Mouse (Mus musculus) embryonic facial prominence, embryonic 10.5 days (tissue): ENCODE measurements around the gene Mettl18. TPM values are rescaled to one million over a fixed set of nuclear protein-coding genes. Genes with fewer than 3 reads are reported as not detected.

Experiments
- DNase-seq: peaks from one replicate; pipeline ENCODE4 v3.0.0-alpha.2; 2017; ENCODE audit warnings: low spot score
- H3K27ac ChIP-seq: fragments of 300-500 bp; sonication (generic); replicated peaks from 2 replicates; pipeline ENCODE4 v1.5.1; 2016; ENCODE audit warnings: mild to moderate bottlenecking
- H3K27me3 ChIP-seq: fragments of 300-500 bp; sonication (generic); replicated peaks from 2 replicates; pipeline ENCODE4 v1.6.1; 2016; ENCODE audit warnings: low read depth, mild to moderate bottlenecking; ENCODE audit not compliant: poor library complexity, severe bottlenecking
- H3K36me3 ChIP-seq: fragments of 300-500 bp; sonication (generic); replicated peaks from 2 replicates; pipeline ENCODE4 v1.6.1; 2016; ENCODE audit warnings: mild to moderate bottlenecking, moderate library complexity
- H3K4me1 ChIP-seq: fragments of 300-500 bp; sonication (generic); 2 replicates; pipeline ENCODE4 v1.6.1; 2016
- H3K4me3 ChIP-seq: fragments of 300-500 bp; sonication (generic); 2 replicates; pipeline ENCODE4 v1.5.1; 2016; ENCODE audit warnings: mild to moderate bottlenecking, moderate library complexity
- H3K9me3 ChIP-seq: fragments of 300-500 bp; sonication (generic); 2 replicates; pipeline ENCODE4 v1.6.1; 2016; ENCODE audit warnings: mild to moderate bottlenecking
- WGBS: fragments of 180-500 bp; shearing (Covaris S2); methylation state at CpG from one replicate; pipeline ENCODE4 v1.1.7; 2016; 5-methylcytosine and 5-hydroxymethylcytosine counted together
- polyA plus RNA-seq: library from polyadenylated mRNA; unstranded; fragments of >200 nt; fragmentation: Nextera tagmentation; extraction: Ambion mirVana; gene quantifications from 2 replicates; pipeline ENCODE4 v1.2.1, GENCODE M21; 2016

The Mettl18 gene
- polyA plus RNA-seq, result 10.9 and 11.8 TPM in 2 replicates

GRCm38 (mm10) chr1:163994721-163995608 lies at the start of gene Mettl18, which contains the start of gene BC055324:
Gene Mettl18 (plus strand): TSS chr1:163994889.
Gene BC055324 (minus strand): TSS chr1:163994796.
- Histone ChIP-seq H3K4me3 (peak within 1 kb of the TSS; percentile 80), H3K27me3 (no peaks in the 10 kb centered on the region), H3K9me3 (no peaks in the 10 kb centered on the region), H3K36me3 (peaks cover 10% of the 10 kb centered on the region; the same call in 1 of the 2 replicates), H3K4me1 (peaks cover 6% of the 10 kb centered on the region), H3K27ac (peak within 1 kb of the TSS; percentile 91)
- 4% methylated on average over 43 of the region's 43 CpGs for WGBS
- peak; percentile 92 for DNase-seq

GRCm38 (mm10) chr1:163953396-163953795 lies 41.3 kb upstream of the Mettl18 start:
- Histone ChIP-seq H3K9me3 (no peaks in the 10 kb centered on the region), H3K36me3 (peaks cover 99% of the 10 kb centered on the region), H3K4me3 (no peak overlapping the region), H3K27ac (no peak overlapping the region), H3K4me1 (no peaks in the 10 kb centered on the region), H3K27me3 (no peaks in the 10 kb centered on the region)
- 94% methylated on average over 2 of the region's 2 CpGs for WGBS
- no peak for DNase-seq

GRCm38 (mm10) chr1:163958036-163958435 lies 36.7 kb upstream of the Mettl18 start:
- no peak for DNase-seq
- H3K4me1 ChIP-seq, result no peaks in the 10 kb centered on the region
- WGBS, result 90% methylated on average over 3 of the region's 3 CpGs
- H3K27ac ChIP-seq, result no peak overlapping the region
- H3K27me3 ChIP-seq, result no peaks in the 10 kb centered on the region
- H3K4me3 ChIP-seq, result no peak overlapping the region
- no peaks in the 10 kb centered on the region for H3K9me3 ChIP-seq
- peaks cover 91% of the 10 kb centered on the region for H3K36me3 ChIP-seq

- Histone ChIP-seq H3K9me3 (no peaks in the 10 kb centered on the region), H3K36me3 (peaks cover 84% of the 10 kb centered on the region), H3K27me3 (no peaks in the 10 kb centered on the region), H3K4me1 (no peaks in the 10 kb centered on the region), H3K4me3 (no peak overlapping the region), H3K27ac (no peak overlapping the region)
- no peak for DNase-seq
- 91% methylated on average over 10 of the region's 10 CpGs for WGBS
Measured at GRCm38 (mm10) chr1:163964008-163964689, 30.5 kb upstream of the Mettl18 start.

GRCm38 (mm10) chr1:163974471-163974870 lies 20.2 kb upstream of the Mettl18 start:
- Histone ChIP-seq H3K27ac (no peak overlapping the region), H3K36me3 (peaks cover 76% of the 10 kb centered on the region), H3K9me3 (no peaks in the 10 kb centered on the region), H3K27me3 (no peaks in the 10 kb centered on the region), H3K4me3 (no peak overlapping the region), H3K4me1 (no peaks in the 10 kb centered on the region)
- WGBS, result 95% methylated on average over 1 of the region's 1 CpGs
- DNase-seq, result no peak

- Histone ChIP-seq H3K9me3 (no peaks in the 10 kb centered on the region), H3K36me3 (peaks cover 76% of the 10 kb centered on the region), H3K4me3 (no peak overlapping the region), H3K27ac (no peak overlapping the region), H3K27me3 (no peaks in the 10 kb centered on the region), H3K4me1 (no peaks in the 10 kb centered on the region)
- 94% methylated on average over 2 of the region's 2 CpGs for WGBS
- DNase-seq, result no peak
Measured at GRCm38 (mm10) chr1:163975088-163975487, 19.6 kb upstream of the Mettl18 start.

- 89% methylated on average over 1 of the region's 1 CpGs for WGBS
- Histone ChIP-seq H3K27ac (no peak overlapping the region), H3K4me3 (no peak overlapping the region), H3K27me3 (no peaks in the 10 kb centered on the region), H3K36me3 (peaks cover 78% of the 10 kb centered on the region), H3K9me3 (no peaks in the 10 kb centered on the region), H3K4me1 (no peaks in the 10 kb centered on the region)
- DNase-seq, result no peak
Measured at GRCm38 (mm10) chr1:163976515-163976914, 18.2 kb upstream of the Mettl18 start.

- H3K27ac ChIP-seq, result no peak overlapping the region
- 90% methylated on average over 4 of the region's 4 CpGs for WGBS
- H3K27me3 ChIP-seq, result no peaks in the 10 kb centered on the region
- no peak overlapping the region for H3K4me3 ChIP-seq
- peaks cover 28% of the 10 kb centered on the region for H3K36me3 ChIP-seq
- H3K4me1 ChIP-seq, result peaks cover 6% of the 10 kb centered on the region
- DNase-seq, result no peak
- no peaks in the 10 kb centered on the region for H3K9me3 ChIP-seq
Measured at GRCm38 (mm10) chr1:163992371-163992770, 2.3 kb upstream of the Mettl18 start.

- Histone ChIP-seq H3K27me3 (no peaks in the 10 kb centered on the region), H3K36me3 (peaks cover 10% of the 10 kb centered on the region; the same call in 1 of the 2 replicates), H3K9me3 (no peaks in the 10 kb centered on the region), H3K4me3 (peak overlapping the region; percentile 80), H3K27ac (peak overlapping the region; percentile 91), H3K4me1 (peaks cover 6% of the 10 kb centered on the region)
- DNase-seq, result no peak
- WGBS, result 1% methylated on average over 38 of the region's 38 CpGs
Measured at GRCm38 (mm10) chr1:163994173-163994720, 442 bp upstream of the Mettl18 start.

- H3K36me3 ChIP-seq, result peaks cover 10% of the 10 kb centered on the region; the same call in 1 of the 2 replicates
- H3K9me3 ChIP-seq, result no peaks in the 10 kb centered on the region
- no peak for DNase-seq
- 52% methylated on average over 2 of the region's 2 CpGs for WGBS
- H3K4me3 ChIP-seq, result peak overlapping the region; percentile 80
- peaks cover 6% of the 10 kb centered on the region for H3K4me1 ChIP-seq
- H3K27me3 ChIP-seq, result no peaks in the 10 kb centered on the region
- no peak overlapping the region for H3K27ac ChIP-seq
Measured at GRCm38 (mm10) chr1:163995609-163995913, 872 bp downstream of the Mettl18 start.

GRCm38 (mm10) chr1:164001831-164002452 lies 7.3 kb downstream of the Mettl18 start:
- Histone ChIP-seq H3K4me3 (no peak overlapping the region), H3K36me3 (no peaks in the 10 kb centered on the region), H3K27ac (no peak overlapping the region), H3K27me3 (no peaks in the 10 kb centered on the region), H3K4me1 (no peaks in the 10 kb centered on the region), H3K9me3 (no peaks in the 10 kb centered on the region)
- DNase-seq, result no peak
- WGBS, result 63% methylated on average over 6 of the region's 6 CpGs

GRCm38 (mm10) chr1:164004311-164004710 lies 9.6 kb downstream of the Mettl18 start:
- H3K4me3 ChIP-seq, result no peak overlapping the region
- no peaks in the 10 kb centered on the region for H3K4me1 ChIP-seq
- H3K36me3 ChIP-seq, result no peaks in the 10 kb centered on the region
- no peaks in the 10 kb centered on the region for H3K27me3 ChIP-seq
- no peaks in the 10 kb centered on the region for H3K9me3 ChIP-seq
- no peak for DNase-seq
- H3K27ac ChIP-seq, result no peak overlapping the region
- 76% methylated on average over 3 of the region's 3 CpGs for WGBS
